Mouse (Mus musculus) MEL (cell line): ENCODE results near the gene Grb10. TPM values are rescaled to one million over a fixed set of nuclear protein-coding genes. Genes with fewer than 3 reads are reported as not detected.

Experiments used
- DNase-seq: peaks from one replicate; pipeline ENCODE4 v3.0.0; 2011; ENCODE audit warnings: low read depth, low spot score
- H3K27ac ChIP-seq: 2 replicates; pipeline ENCODE4 v1.5.1; 2012; ENCODE audit warnings: low read depth, mild to moderate bottlenecking, control low read depth, low read length, moderate library complexity; ENCODE audit not compliant: control insufficient read depth
- H3K27me3 ChIP-seq, 2 experiments: fragments of 150-350 bp in 1 of 2; sonication (generic) in 1 of 2; 2 replicates each; pipeline ENCODE4 v1.6.1; 2012; ENCODE audit warnings: low read length in 2 of 2, mild to moderate bottlenecking in 2 of 2, improper control_type of control experiment in 1 of 2, moderate library complexity in 1 of 2; ENCODE audit not compliant: insufficient read depth in 2 of 2, control insufficient read depth in 1 of 2
- H3K36me3 ChIP-seq, 2 experiments: 2 replicates each; pipeline ENCODE4 v1.6.1; 2012 to 2014; ENCODE audit warnings: low read length in 2 of 2, improper control_type of control experiment in 1 of 2, inconsistent platforms in 1 of 2, mild to moderate bottlenecking in 1 of 2; ENCODE audit not compliant: insufficient read depth in 2 of 2, control insufficient read depth in 1 of 2
- H3K4me1 ChIP-seq, 2 experiments: fragments of 150-350 bp in 1 of 2; sonication (generic) in 1 of 2; 2 replicates each; pipeline ENCODE4 v1.6.1; 2012; ENCODE audit warnings: low read length in 2 of 2, improper control_type of control experiment in 1 of 2, mild to moderate bottlenecking in 1 of 2; ENCODE audit not compliant: insufficient read depth in 2 of 2, control insufficient read depth in 1 of 2
- H3K4me3 ChIP-seq, 2 experiments: fragments of 150-350 bp in 1 of 2; sonication (generic) in 1 of 2; 2 replicates each; pipeline ENCODE4 v1.5.1; 2012; ENCODE audit warnings: low read depth in 2 of 2, low read length in 2 of 2, mild to moderate bottlenecking in 2 of 2, moderate library complexity in 2 of 2, control low read depth in 1 of 2, improper control_type of control experiment in 1 of 2; ENCODE audit not compliant: control insufficient read depth in 1 of 2, insufficient read depth in 1 of 2
- H3K79me2 ChIP-seq: 2 replicates; pipeline ENCODE4 v1.6.1; 2012; ENCODE audit warnings: mild to moderate bottlenecking, low read length, moderate library complexity; ENCODE audit not compliant: control insufficient read depth, poor library complexity, insufficient read depth
- H3K9ac ChIP-seq: 2 replicates; pipeline ENCODE4 v1.6.1; 2012; ENCODE audit warnings: low read depth, mild to moderate bottlenecking, control low read depth, low read length, moderate library complexity; ENCODE audit not compliant: control insufficient read depth, poor library complexity, severe bottlenecking
- H3K9me3 ChIP-seq: fragments of 150-350 bp; sonication (generic); replicated peaks from 2 replicates; pipeline ENCODE4 v1.6.1; 2012; ENCODE audit warnings: mild to moderate bottlenecking, low read length, improper control_type of control experiment, moderate library complexity; ENCODE audit not compliant: insufficient read depth
- BHLHE40 ChIP-seq: IDR thresholded peaks from 2 replicates; pipeline ENCODE4 v1.6.1; 2012; ENCODE audit warnings: low read depth, mild to moderate bottlenecking, inconsistent platforms, low read length, improper control_type of control experiment, borderline replicate concordance
- CHD2 ChIP-seq: IDR thresholded peaks from 2 replicates; pipeline ENCODE4 v1.6.1; 2011; ENCODE audit warnings: low read length, improper control_type of control experiment
- E2F4 ChIP-seq: IDR thresholded peaks from 2 replicates; pipeline ENCODE4 v1.6.1; 2011; ENCODE audit warnings: low read depth, low read length, improper control_type of control experiment, borderline replicate concordance
- ELF1 ChIP-seq: IDR thresholded peaks from 2 replicates; pipeline ENCODE4 v1.6.1; 2014; ENCODE audit warnings: low read depth, mild to moderate bottlenecking, inconsistent platforms, low read length, improper control_type of control experiment, moderate library complexity
- EP300 ChIP-seq, 2 experiments: IDR thresholded peaks; 2 replicates each; pipeline ENCODE4 v1.6.1; 2011; ENCODE audit warnings: improper control_type of control experiment in 2 of 2, low read length in 2 of 2, low read depth in 1 of 2, mild to moderate bottlenecking in 1 of 2
- GATA1 ChIP-seq: IDR thresholded peaks from 2 replicates; pipeline ENCODE4 v1.6.1; 2011; ENCODE audit warnings: low read depth, low read length, improper control_type of control experiment
- HCFC1 ChIP-seq: IDR thresholded peaks from 2 replicates; pipeline ENCODE4 v1.6.1; 2012; ENCODE audit warnings: low read depth, mild to moderate bottlenecking, inconsistent platforms, low read length, improper control_type of control experiment, moderate library complexity
- JUND ChIP-seq: IDR thresholded peaks from 2 replicates; pipeline ENCODE4 v1.6.1; 2011; ENCODE audit warnings: low read depth, mild to moderate bottlenecking, improper control_type of control experiment, low read length
- KAT2A ChIP-seq: conservative IDR thresholded peaks from 2 replicates; pipeline ENCODE4 v1.6.1; 2012; ENCODE audit warnings: low read depth, low read length, improper control_type of control experiment, inconsistent platforms
- MAFK ChIP-seq: IDR thresholded peaks from 2 replicates; pipeline ENCODE4 v1.6.1; 2011; ENCODE audit warnings: low read depth, mild to moderate bottlenecking, low read length, improper control_type of control experiment, borderline replicate concordance
- MAZ ChIP-seq: IDR thresholded peaks from 2 replicates; pipeline ENCODE4 v1.6.1; 2012; ENCODE audit warnings: low read depth, mild to moderate bottlenecking, inconsistent platforms, low read length, improper control_type of control experiment
- MXI1 ChIP-seq: IDR thresholded peaks from 2 replicates; pipeline ENCODE4 v1.6.1; 2011; ENCODE audit warnings: mild to moderate bottlenecking, low read depth, low read length, improper control_type of control experiment
- MYC ChIP-seq: IDR thresholded peaks from 2 replicates; pipeline ENCODE4 v1.6.1; 2011; ENCODE audit warnings: low read depth, mild to moderate bottlenecking, low read length, improper control_type of control experiment, moderate library complexity
- NRF1 ChIP-seq: IDR thresholded peaks from 2 replicates; pipeline ENCODE4 v1.6.1; 2014; ENCODE audit warnings: low read depth, mild to moderate bottlenecking, inconsistent platforms, low read length, improper control_type of control experiment, moderate library complexity; ENCODE audit not compliant: poor library complexity, insufficient read depth, severe bottlenecking
- POLR2AphosphoS2 ChIP-seq: IDR thresholded peaks from 2 replicates; pipeline ENCODE4 v1.6.1; 2011; ENCODE audit warnings: low read length, improper control_type of control experiment
- POLR2AphosphoS5 ChIP-seq: IDR thresholded peaks from 2 replicates; pipeline ENCODE4 v1.6.1; 2012; ENCODE audit warnings: low read depth, borderline replicate concordance, mild to moderate bottlenecking, inconsistent platforms, low read length, moderate library complexity, mixed read lengths
- RAD21 ChIP-seq: IDR thresholded peaks from 2 replicates; pipeline ENCODE4 v1.6.1; 2011; ENCODE audit warnings: mild to moderate bottlenecking, low read depth, low read length, improper control_type of control experiment
- RCOR1 ChIP-seq: IDR thresholded peaks from 2 replicates; pipeline ENCODE4 v1.6.1; 2012; ENCODE audit warnings: low read depth, mild to moderate bottlenecking, inconsistent platforms, low read length, improper control_type of control experiment
- SIN3A ChIP-seq: IDR thresholded peaks from 2 replicates; pipeline ENCODE4 v1.6.1; 2012; ENCODE audit warnings: low read length, improper control_type of control experiment, inconsistent platforms
- TAL1 ChIP-seq: IDR thresholded peaks from 2 replicates; pipeline ENCODE4 v1.6.1; 2012; ENCODE audit warnings: mild to moderate bottlenecking, inconsistent platforms, low read length, moderate library complexity, mixed read lengths
- TCF12 ChIP-seq: IDR thresholded peaks from 2 replicates; pipeline ENCODE4 v1.6.1; 2014; ENCODE audit warnings: low read depth, mild to moderate bottlenecking, inconsistent platforms, low read length, improper control_type of control experiment, moderate library complexity
- UBTF ChIP-seq: IDR thresholded peaks from 2 replicates; pipeline ENCODE4 v1.6.1; 2012; ENCODE audit warnings: low read depth, mild to moderate bottlenecking, inconsistent platforms, low read length, improper control_type of control experiment, moderate library complexity, borderline replicate concordance; ENCODE audit not compliant: insufficient read depth
- USF2 ChIP-seq, 2 experiments: IDR thresholded peaks; 2 replicates each; pipeline ENCODE4 v1.6.1; 2011 to 2012; ENCODE audit warnings: improper control_type of control experiment in 2 of 2, low read length in 2 of 2, borderline replicate concordance in 1 of 2, inconsistent platforms in 1 of 2, low read depth in 1 of 2, mild to moderate bottlenecking in 1 of 2; ENCODE audit not compliant: insufficient read depth in 1 of 2
- ZC3H11A ChIP-seq: IDR thresholded peaks from 2 replicates; pipeline ENCODE4 v1.6.1; 2012; ENCODE audit warnings: low read depth, mild to moderate bottlenecking, inconsistent platforms, low read length, improper control_type of control experiment
- polyA plus RNA-seq, 2 experiments: library from polyadenylated mRNA; stranded (reverse) in 1 of 2; unstranded in 1 of 2; fragments of >175 nt in 1 of 2; fragments of >200 nt in 1 of 2; gene quantifications; 2 replicates each; pipeline versions ENCODE4 v1.2.1 to v1.2.4; 2012; ENCODE audit warnings: low replicate concordance in 2 of 2, low read depth in 1 of 2; ENCODE audit not compliant: insufficient read length in 2 of 2, insufficient read depth in 1 of 2, missing spikeins in 1 of 2
- total RNA-seq: library from RNA; depleted of rRNA; stranded (reverse); fragments of 300-350 nt; gene quantifications from 2 replicates; pipeline ENCODE4 v1.2.3, GENCODE M21; 2012

Grb10 gene
- total and polyA plus RNA-seq, 3 experiments, result not detected

DNA sequence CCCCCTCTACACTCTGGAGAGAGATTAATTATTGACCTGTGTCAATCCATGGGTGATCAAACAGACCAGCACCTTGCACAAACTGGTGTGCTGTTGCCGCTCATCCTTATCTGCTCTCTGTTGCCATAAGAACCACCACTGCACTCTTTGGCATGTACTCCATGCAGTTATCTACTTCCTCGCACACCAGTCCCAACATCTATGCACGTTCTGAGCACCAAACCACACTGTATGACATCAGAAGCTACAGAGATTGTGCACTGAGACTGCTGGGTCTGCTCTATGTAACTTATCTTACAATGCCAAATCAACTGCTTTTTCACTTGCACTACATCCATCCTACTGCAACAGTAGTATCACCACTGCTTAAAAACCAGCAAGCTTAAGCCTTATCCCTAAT, 28.4 kb downstream of the Grb10 start:
- no peaks in the 10 kb centered on the region for H3K4me1 ChIP-seq
- TF ChIP-seq EP300 (IDR thresholded peaks at IDR 0.05; ENCODE audit: low read depth in 1 of 2, low read length in 2 of 2), result peak in 1 of 2 experiments; percentile 30; a peak in 2 of 4 replicates
- TF ChIP-seq GATA1, result 0 out of 2 replicates have a peak, but pooled peaks have one; percentile 30
- TF ChIP-seq TCF12, result peak; percentile 27; the same call in 1 of the 2 replicates
- peak; percentile 75; the same call in 1 of the 2 replicates for TF ChIP-seq BHLHE40
- no peak for TF ChIP-seq TAL1
- TF ChIP-seq KAT2A, result no peak
- TF ChIP-seq, all 39 proteins: peak for 4
- H3K4me3 ChIP-seq, result no peak overlapping the region
- no peaks in the 10 kb centered on the region for H3K36me3 ChIP-seq
- H3K9me3 ChIP-seq, result no peaks in the 10 kb centered on the region
- H3K27ac ChIP-seq, result no peak overlapping the region
- H3K9ac ChIP-seq, result no peak overlapping the region
- H3K27me3 ChIP-seq, result 0 out of 4 replicates have a peak, but pooled peaks cover 0 to 1% of the 10 kb centered on the region in 2 experiments
- no peaks in the 10 kb centered on the region for H3K79me2 ChIP-seq
- DNase-seq, result peak; percentile 44

DNA sequence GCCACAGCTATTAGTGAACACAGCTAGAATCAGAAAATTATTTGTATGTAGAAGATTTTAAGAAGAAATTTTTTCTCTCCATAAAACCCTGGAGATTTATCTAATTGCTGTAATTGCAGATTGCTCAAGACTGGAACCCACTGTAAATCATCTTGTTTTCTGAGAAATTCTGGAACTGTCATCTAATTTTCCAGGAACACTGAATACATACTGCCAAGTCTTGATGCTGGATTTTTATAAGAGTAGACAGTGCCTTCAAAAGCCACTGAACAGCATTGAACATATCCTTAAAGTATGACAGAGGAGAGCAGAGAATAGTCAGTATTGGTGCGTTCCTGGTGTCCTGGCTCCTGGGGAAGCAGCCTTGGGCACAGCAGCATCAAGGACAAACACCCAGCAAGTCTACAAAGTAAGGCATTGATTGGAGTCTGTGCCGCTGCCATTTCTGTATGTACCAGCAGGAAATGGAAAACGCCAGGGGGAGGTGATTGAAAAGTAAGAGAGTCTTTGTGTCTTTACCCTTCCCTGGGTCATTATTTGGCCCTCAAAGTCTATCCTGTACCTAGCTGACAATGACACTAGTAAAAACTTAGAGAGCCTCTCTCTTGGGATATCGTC, 38.1 kb downstream of the Grb10 start:
- Histone ChIP-seq H3K4me1 (no peaks in the 10 kb centered on the region), H3K79me2 (no peaks in the 10 kb centered on the region), H3K4me3 (no peak overlapping the region), H3K9ac (no peak overlapping the region), H3K27ac (no peak overlapping the region), H3K9me3 (no peaks in the 10 kb centered on the region), H3K27me3 (no peaks in the 10 kb centered on the region; a peak in 1 of 4 replicates), H3K36me3 (no peaks in the 10 kb centered on the region)
- no peak for DNase-seq
- TF ChIP-seq E2F4 (no peak), MXI1 (no peak), HCFC1 (no peak), ELF1 (no peak), RAD21 (no peak), MAFK (no peak), JUND (no peak), CHD2 (no peak)

GRCm38 (mm10) chr11:11998881-11999280, 39.6 kb downstream of the Grb10 start:
- no peaks in the 10 kb centered on the region; a peak in 1 of 4 replicates for H3K27me3 ChIP-seq
- H3K4me1 ChIP-seq, result no peaks in the 10 kb centered on the region
- H3K9me3 ChIP-seq, result no peaks in the 10 kb centered on the region
- TF ChIP-seq POLR2AphosphoS2, result no peak
- TF ChIP-seq KAT2A, result no peak
- no peak for TF ChIP-seq NRF1
- no peak for TF ChIP-seq JUND
- no peak for TF ChIP-seq MAFK
- TF ChIP-seq MAZ, result no peak
- TF ChIP-seq ZC3H11A, result no peak
- TF ChIP-seq HCFC1, result no peak
- no peak for TF ChIP-seq POLR2AphosphoS5
- TF ChIP-seq RCOR1, result no peak
- no peak for TF ChIP-seq MYC
- TF ChIP-seq UBTF, result no peak
- no peak for TF ChIP-seq USF2 (IDR thresholded peaks at IDR 0.05; ENCODE audit: borderline replicate concordance in 1 of 2, insufficient read depth in 1 of 2, low read depth in 1 of 2, low read length in 2 of 2)
- TF ChIP-seq SIN3A, result no peak
- TF ChIP-seq RAD21, result no peak
- TF ChIP-seq TCF12, result no peak
- no peak for TF ChIP-seq ELF1
- no peak for DNase-seq
- no peaks in the 10 kb centered on the region for H3K36me3 ChIP-seq
- H3K27ac ChIP-seq, result no peak overlapping the region
- H3K9ac ChIP-seq, result no peak overlapping the region
- H3K4me3 ChIP-seq, result no peak overlapping the region
- no peaks in the 10 kb centered on the region for H3K79me2 ChIP-seq
